Mouse (Mus musculus) forebrain, embryonic 12.5 days (tissue): ENCODE results near the gene Decr2. TPM values are rescaled to one million over a fixed set of nuclear protein-coding genes. Genes with fewer than 3 reads are reported as not detected.
A peak's percentile ranks its signal among the peaks of the same experiment; 100 is the strongest.
"Not testable (repeated sequence)": the region's sequence is repeated elsewhere in the genome, so short reads cannot be mapped to it uniquely, and the experiment has no call there.

Source experiments
- ATAC-seq: fragments of 200-750 bp; cut with Nextera tagmentation; 2 replicates; pipeline ENCODE4 v1.8.0; 2017; ENCODE audit warnings: moderate TSS enrichment; ENCODE audit not compliant: low FRiP score
- H3K27ac ChIP-seq: fragments of 300-500 bp; sonication (generic); 2 replicates; pipeline ENCODE4 v1.5.1; 2016; ENCODE audit warnings: mild to moderate bottlenecking
- H3K27me3 ChIP-seq: fragments of 300-500 bp; sonication (generic); 2 replicates; pipeline ENCODE4 v1.6.1; 2016; ENCODE audit warnings: mild to moderate bottlenecking
- H3K36me3 ChIP-seq: fragments of 300-500 bp; sonication (generic); replicated peaks from 2 replicates; pipeline ENCODE4 v1.6.1; 2016; ENCODE audit warnings: mild to moderate bottlenecking
- H3K4me1 ChIP-seq: fragments of 300-500 bp; sonication (generic); 2 replicates; pipeline ENCODE4 v1.6.1; 2016
- H3K4me2 ChIP-seq: fragments of 300-500 bp; sonication (generic); 2 replicates; pipeline ENCODE4 v1.6.1; 2016; ENCODE audit warnings: mild to moderate bottlenecking, moderate library complexity
- H3K4me3 ChIP-seq: fragments of 300-500 bp; sonication (generic); replicated peaks from 2 replicates; pipeline ENCODE4 v1.5.1; 2016; ENCODE audit warnings: mild to moderate bottlenecking
- H3K9ac ChIP-seq: fragments of 300-500 bp; sonication (generic); 2 replicates; pipeline ENCODE4 v1.6.1; 2016; ENCODE audit warnings: mild to moderate bottlenecking
- H3K9me3 ChIP-seq: fragments of 300-500 bp; sonication (generic); 2 replicates; pipeline ENCODE4 v1.6.1; 2016
- WGBS: fragments of 180-500 bp; shearing (Covaris S2); methylation state at CpG from one replicate; pipeline ENCODE4 v1.1.7; 2016; 5-methylcytosine and 5-hydroxymethylcytosine counted together
- polyA plus RNA-seq: library from polyadenylated mRNA; unstranded; fragments of >200 nt; fragmentation: Nextera tagmentation; extraction: Ambion mirVana; gene quantifications from 2 replicates; pipeline ENCODE4 v1.2.1, GENCODE M21; 2016

The Decr2 gene
- polyA plus RNA-seq, 1 experiment from 2014 or later, result 27.1 TPM

GRCm38 (mm10) chr17:26110156-26110555, 20.0 kb upstream of the Decr2 start:
- no peak overlapping the region for H3K4me2 ChIP-seq
- 12% methylated on average over 4 of the region's 4 CpGs for WGBS
- H3K27ac ChIP-seq, result no peak overlapping the region
- H3K4me3 ChIP-seq, result no peak overlapping the region
- no peaks in the 10 kb centered on the region for H3K36me3 ChIP-seq
- H3K27me3 ChIP-seq, result peaks cover 50% of the 10 kb centered on the region
- no peaks in the 10 kb centered on the region for H3K9me3 ChIP-seq
- no peak overlapping the region for H3K9ac ChIP-seq
- peaks cover 20% of the 10 kb centered on the region for H3K4me1 ChIP-seq
- no peak for ATAC-seq

- no peak for ATAC-seq
- Histone ChIP-seq H3K4me3 (no peak overlapping the region), H3K9me3 (no peaks in the 10 kb centered on the region), H3K36me3 (no peaks in the 10 kb centered on the region), H3K27me3 (peaks cover 6% of the 10 kb centered on the region), H3K27ac (no peak overlapping the region), H3K9ac (no peak overlapping the region), H3K4me1 (peaks cover 2% of the 10 kb centered on the region; the same call in 1 of the 2 replicates), H3K4me2 (no peak overlapping the region)
- WGBS, result 69% methylated on average over 3 of the region's 4 CpGs
Measured at GRCm38 (mm10) chr17:26105619-26106018, 15.5 kb upstream of the Decr2 start.

- Histone ChIP-seq H3K27me3 (no peaks in the 10 kb centered on the region), H3K4me1 (no peaks in the 10 kb centered on the region), H3K4me2 (no peak overlapping the region), H3K9me3 (no peaks in the 10 kb centered on the region), H3K36me3 (no peaks in the 10 kb centered on the region), H3K4me3 (no peak overlapping the region), H3K9ac (no peak overlapping the region), H3K27ac (no peak overlapping the region)
- 42% methylated on average over 3 of the region's 4 CpGs for WGBS
- ATAC-seq, result no peak
Measured at GRCm38 (mm10) chr17:26101478-26101877, 11.3 kb upstream of the Decr2 start.

GRCm38 (mm10) chr17:26100166-26100565, 10.0 kb upstream of the Decr2 start:
- Histone ChIP-seq H3K4me1 (peaks cover 5% of the 10 kb centered on the region; the same call in 1 of the 2 replicates), H3K27ac (no peak overlapping the region), H3K9me3 (no peaks in the 10 kb centered on the region), H3K4me2 (no peak overlapping the region), H3K4me3 (no peak overlapping the region), H3K9ac (no peak overlapping the region), H3K36me3 (no peaks in the 10 kb centered on the region), H3K27me3 (no peaks in the 10 kb centered on the region)
- ATAC-seq, result no peak
- WGBS, result 49% methylated on average over 2 of the region's 2 CpGs

GRCm38 (mm10) chr17:26099316-26099715, 9.2 kb upstream of the Decr2 start:
- not testable (repeated sequence) for H3K4me2 ChIP-seq, H3K9me3 ChIP-seq, H3K4me3 ChIP-seq, H3K9ac ChIP-seq, H3K36me3 ChIP-seq, H3K27me3 ChIP-seq, ATAC-seq, H3K27ac ChIP-seq
- peaks cover 13% of the 10 kb centered on the region for H3K4me1 ChIP-seq
- WGBS, result 68% methylated on average over 3 of the region's 3 CpGs

DNA sequence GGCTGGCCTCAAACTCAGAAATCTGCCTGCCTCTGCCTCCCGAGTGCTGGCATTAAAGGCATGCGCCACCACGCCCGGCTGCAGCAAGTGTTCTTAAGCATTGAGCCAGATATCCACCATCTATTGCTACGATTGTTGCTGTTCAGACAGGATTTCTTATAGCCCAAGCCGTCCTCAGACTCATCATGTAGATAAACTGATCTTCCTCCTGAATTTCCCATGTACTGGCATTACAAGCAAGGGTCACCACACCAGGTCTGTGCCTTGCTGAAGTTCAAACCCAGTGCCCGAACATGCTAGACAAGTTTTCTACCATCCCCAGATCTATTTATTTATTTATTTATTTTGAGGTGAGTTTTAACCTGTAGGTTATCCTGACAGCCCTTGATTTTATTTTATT, 8.3 kb upstream of the Decr2 start:
- WGBS, result 94% methylated on average over 7 of the region's 7 CpGs
- ATAC-seq, result no peak

DNA sequence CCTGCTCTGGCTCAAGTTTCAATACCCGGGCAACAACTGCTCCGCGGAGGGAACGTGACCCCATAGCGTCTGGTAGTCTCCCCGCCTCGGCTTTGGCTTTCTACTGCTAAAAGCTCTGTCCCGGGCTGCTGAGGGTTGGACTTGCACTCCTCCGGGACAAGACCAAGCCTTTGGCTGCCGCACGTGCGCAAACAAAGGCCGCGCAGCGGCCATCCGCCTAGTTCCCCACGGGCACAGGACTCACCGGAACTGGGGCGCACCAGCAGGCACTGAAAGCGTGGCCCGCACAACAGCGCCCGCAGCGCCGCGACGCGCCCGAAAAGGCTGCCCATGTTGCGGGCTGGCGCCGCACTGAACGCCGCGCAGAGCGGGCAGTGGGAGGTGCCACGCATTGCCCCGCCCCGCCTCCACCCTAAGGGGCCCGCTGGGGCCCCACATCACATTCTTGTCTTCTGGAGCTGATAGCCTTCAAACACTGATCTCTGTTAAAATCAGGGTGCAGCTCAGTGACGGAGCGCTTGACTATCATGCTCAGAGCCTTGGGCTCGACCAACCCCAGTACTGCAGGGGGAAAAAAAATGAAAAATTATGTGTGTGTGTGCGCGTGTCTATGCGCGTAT, 5.1 kb upstream of the Decr2 start, which contains the start of gene Nme4:
TSS of gene Nme4 (minus strand) at position 482 of the 620 bp plus-strand sequence.
- WGBS, result 4% methylated on average over 47 of the region's 47 CpGs
- ATAC-seq, result peak; percentile 71
- H3K9me3 ChIP-seq, result no peaks in the 10 kb centered on the region

More for the DNA sequence above, 8.3 kb upstream of the Decr2 start:
- no peaks in the 10 kb centered on the region for H3K27me3 ChIP-seq
- no peak overlapping the region for H3K4me3 ChIP-seq
- no peak overlapping the region for H3K4me2 ChIP-seq
- H3K36me3 ChIP-seq, result 0 out of 2 replicates have a peak, but pooled peaks cover 3% of the 10 kb centered on the region
- H3K9me3 ChIP-seq, result no peaks in the 10 kb centered on the region
- H3K9ac ChIP-seq, result no peak overlapping the region
- H3K4me1 ChIP-seq, result peaks cover 18% of the 10 kb centered on the region
- H3K27ac ChIP-seq, result no peak overlapping the region

GRCm38 (mm10) chr17:26094531-26095110, 4.5 kb upstream of the Decr2 start:
- peak; percentile 18; the same call in 1 of the 2 replicates for ATAC-seq
- H3K4me2 ChIP-seq, result peak overlapping the region; percentile 77
- peaks cover 24% of the 10 kb centered on the region for H3K4me1 ChIP-seq
- 21% methylated on average over 9 of the region's 9 CpGs for WGBS
- H3K36me3 ChIP-seq, result peaks cover 15% of the 10 kb centered on the region; the same call in 1 of the 2 replicates
- H3K4me3 ChIP-seq, result peak overlapping the region; percentile 54
- no peaks in the 10 kb centered on the region for H3K27me3 ChIP-seq
- no peaks in the 10 kb centered on the region for H3K9me3 ChIP-seq
- H3K27ac ChIP-seq, result peak overlapping the region; percentile 67; the same call in 1 of the 2 replicates
- H3K9ac ChIP-seq, result peak overlapping the region; percentile 76

More for the DNA sequence above, 5.1 kb upstream of the Decr2 start, which contains the start of gene Nme4:
- Histone ChIP-seq H3K4me2 (peak within 1 kb of the TSS; percentile 77), H3K36me3 (peaks cover 15% of the 10 kb centered on the region; the same call in 1 of the 2 replicates), H3K27ac (peak within 1 kb of the TSS; percentile 67), H3K27me3 (no peaks in the 10 kb centered on the region), H3K4me3 (peak within 1 kb of the TSS; percentile 54), H3K4me1 (peaks cover 18% of the 10 kb centered on the region), H3K9ac (peak within 1 kb of the TSS; percentile 76)

- Histone ChIP-seq H3K27me3 (no peaks in the 10 kb centered on the region), H3K36me3 (peaks cover 7% of the 10 kb centered on the region; the same call in 1 of the 2 replicates), H3K4me1 (0 out of 2 replicates have a peak, but pooled peaks cover 8% of the 10 kb centered on the region), H3K9ac (no peak overlapping the region), H3K27ac (no peak overlapping the region), H3K9me3 (no peaks in the 10 kb centered on the region), H3K4me3 (no peak overlapping the region), H3K4me2 (no peak overlapping the region)
- 95% methylated on average over 9 of the region's 9 CpGs for WGBS
- ATAC-seq, result no peak
Measured at GRCm38 (mm10) chr17:26087059-26087564, 3.0 kb downstream of the Decr2 start.

- H3K27me3 ChIP-seq, result peaks cover 5% of the 10 kb centered on the region; the same call in 1 of the 2 replicates
Measured at GRCm38 (mm10) chr17:26080867-26081266, 9.3 kb downstream of the Decr2 start.

GRCm38 (mm10) chr17:26078851-26079250, 11.3 kb downstream of the Decr2 start:
- no peaks in the 10 kb centered on the region; the same call in 1 of the 2 replicates for H3K36me3 ChIP-seq
- no peak for ATAC-seq
- H3K27me3 ChIP-seq, result peaks cover 5% of the 10 kb centered on the region; the same call in 1 of the 2 replicates
- H3K4me2 ChIP-seq, result no peak overlapping the region
- WGBS, result 78% methylated on average over 2 of the region's 2 CpGs
- H3K9me3 ChIP-seq, result no peaks in the 10 kb centered on the region
- no peak overlapping the region for H3K9ac ChIP-seq
- no peak overlapping the region for H3K27ac ChIP-seq
- H3K4me1 ChIP-seq, result no peaks in the 10 kb centered on the region
- H3K4me3 ChIP-seq, result no peak overlapping the region

More at GRCm38 (mm10) chr17:26080867-26081266, 9.3 kb downstream of the Decr2 start:
- no peak for ATAC-seq
- Histone ChIP-seq H3K27ac (no peak overlapping the region), H3K4me2 (no peak overlapping the region), H3K4me1 (no peaks in the 10 kb centered on the region), H3K36me3 (no peaks in the 10 kb centered on the region; the same call in 1 of the 2 replicates), H3K4me3 (no peak overlapping the region), H3K9me3 (no peaks in the 10 kb centered on the region), H3K9ac (no peak overlapping the region)
- whole genome bisulfite sequencing, result 46% methylated on average over 2 of the region's 2 CpGs

DNA sequence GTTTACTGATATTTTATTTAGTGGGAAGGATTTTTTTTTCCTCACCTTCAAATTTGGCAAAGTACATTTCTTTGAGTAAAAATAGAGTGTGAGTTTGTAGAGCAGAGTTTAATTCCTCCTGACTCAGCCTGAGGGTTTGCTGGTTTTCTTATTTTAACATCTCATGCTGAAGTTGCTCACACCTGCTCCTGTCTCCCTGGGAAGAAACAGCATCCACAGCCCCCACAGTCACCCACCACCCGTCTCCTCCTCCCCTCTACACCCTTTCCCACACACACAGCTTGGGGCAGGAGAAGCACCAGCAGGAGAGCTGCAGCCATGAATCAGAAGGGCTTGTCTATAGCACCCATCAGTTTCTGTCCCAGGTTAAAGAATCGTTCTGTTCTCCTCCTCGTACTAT, 14.9 kb downstream of the Decr2 start:
- H3K27me3 ChIP-seq, result peaks cover 16% of the 10 kb centered on the region
- H3K36me3 ChIP-seq, result no peaks in the 10 kb centered on the region
- no peak overlapping the region for H3K9ac ChIP-seq
- H3K27ac ChIP-seq, result no peak overlapping the region
- no peaks in the 10 kb centered on the region for H3K4me1 ChIP-seq
- no peak overlapping the region for H3K4me3 ChIP-seq
- WGBS, result 71% methylated on average over 3 of the region's 3 CpGs
- H3K9me3 ChIP-seq, result no peaks in the 10 kb centered on the region
- H3K4me2 ChIP-seq, result no peak overlapping the region
- ATAC-seq, result no peak
